Mouse (Mus musculus): ENCODE results near the gene Cyb5r1. TPM values are rescaled to one million over a fixed set of nuclear protein-coding genes. Genes with fewer than 3 reads are reported as not detected.
A peak's percentile ranks its signal among the peaks of the same experiment; 100 is the strongest.

Cyb5r1 gene
- polyA plus RNA-seq (2011; ENCODE audit: insufficient read depth, insufficient read length, low replicate concordance, missing spikeins) = 17.6 and 40.8 TPM in 2 replicates

DNA sequence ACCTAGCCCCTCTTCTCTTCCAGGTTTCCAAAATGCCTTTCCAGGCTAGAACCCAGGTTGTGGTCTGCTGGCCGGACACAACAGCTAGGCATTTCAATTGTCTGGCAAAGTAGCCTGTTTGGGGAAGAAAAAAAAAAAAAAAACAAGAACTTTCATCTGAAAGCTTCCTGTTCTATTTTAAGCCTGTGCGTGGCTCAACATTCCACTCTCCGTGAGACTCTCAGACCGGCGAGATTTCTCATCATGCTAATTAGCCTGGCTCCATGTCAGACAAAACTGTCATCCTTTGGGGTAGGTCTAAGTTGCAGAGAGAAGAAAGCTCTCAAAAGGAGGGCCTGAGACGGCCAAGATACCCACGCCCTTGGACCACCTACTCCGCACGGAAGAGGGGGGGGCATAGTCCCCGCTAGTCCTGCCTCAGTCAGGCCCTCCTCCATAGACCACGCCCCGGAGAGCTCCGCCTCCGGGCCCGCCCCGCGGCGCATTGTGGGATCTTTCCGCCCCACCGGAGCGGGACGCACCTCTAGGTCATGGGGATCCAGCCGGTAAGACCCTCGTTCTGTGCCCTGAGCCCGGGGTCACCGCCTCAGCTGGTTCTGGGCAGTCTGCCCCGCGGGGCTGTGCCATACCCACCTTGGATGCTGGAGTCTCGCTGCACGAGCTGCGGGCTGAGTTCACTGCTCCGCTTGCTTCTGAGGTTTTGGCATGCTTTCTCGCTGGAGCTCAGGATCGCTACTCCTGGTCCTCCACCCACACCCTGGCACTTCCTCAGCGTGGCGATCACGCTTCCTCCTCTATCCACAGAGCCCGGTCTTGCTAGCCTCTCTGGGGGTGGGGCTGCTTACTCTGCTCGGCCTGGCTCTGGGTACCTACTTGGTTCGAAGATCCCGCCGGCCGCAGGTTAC lies at the start of gene Cyb5r1:
Gene Cyb5r1, plus strand, starts transcription at position 51 of the 905 bp plus-strand sequence.
- under 1% methylated on average over 43 of the region's 43 CpGs for WGBS
- TF ChIP-seq CTCF (IDR thresholded peaks at IDR 0.05; ENCODE audit: control insufficient read depth, insufficient read depth, low read length) = no peak; the same call in 1 of the 2 replicates
- TF ChIP-seq POLR2A (IDR thresholded peaks at IDR 0.05; ENCODE audit: borderline replicate concordance, control insufficient read depth, low read depth, low read length) = peak; percentile 38; the same call in 1 of the 2 replicates
- peak within 1 kb of the TSS; percentile 96 for H3K27ac ChIP-seq (ENCODE audit: control insufficient read depth, insufficient read depth, low read depth, low read length, poor library complexity)
- peak within 1 kb of the TSS; percentile 99 for H3K4me3 ChIP-seq (replicated peaks; ENCODE audit: control insufficient read depth, low read depth, low read length)
- no peaks in the 10 kb centered on the region; the same call in 1 of the 2 replicates for H3K4me1 ChIP-seq (ENCODE audit: control insufficient read depth, insufficient read depth, low read length)

DNA sequence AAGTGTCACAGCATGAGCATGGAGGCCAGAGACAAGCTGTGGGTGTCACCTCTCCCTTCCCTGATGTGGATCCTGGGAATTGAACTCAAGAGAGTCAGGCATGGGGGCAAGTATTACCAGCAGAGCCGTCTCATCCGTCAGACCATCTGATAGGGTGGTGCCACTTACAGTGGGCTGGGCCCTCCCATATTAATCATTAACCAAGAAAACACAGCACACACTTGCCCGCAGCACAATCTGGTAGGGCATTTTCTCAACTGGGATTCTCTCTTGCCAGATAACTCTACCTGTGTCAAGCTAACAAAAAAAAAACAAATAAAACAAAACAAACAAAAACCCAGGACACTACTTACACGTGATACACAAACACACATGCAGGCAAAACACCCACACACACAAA lies 47.9 kb upstream of the Cyb5r1 start:
- H3K27ac ChIP-seq (ENCODE audit: control insufficient read depth, insufficient read depth, low read depth, low read length, poor library complexity) = no peak overlapping the region
- TF ChIP-seq POLR2A (IDR thresholded peaks at IDR 0.05; ENCODE audit: borderline replicate concordance, control insufficient read depth, low read depth, low read length) (no peak), CTCF (IDR thresholded peaks at IDR 0.05; ENCODE audit: control insufficient read depth, insufficient read depth, low read length) (no peak)
- H3K4me1 ChIP-seq (ENCODE audit: control insufficient read depth, insufficient read depth, low read length) = peaks cover 2% of the 10 kb centered on the region; the same call in 1 of the 2 replicates
- WGBS = 81% methylated on average over 4 of the region's 4 CpGs
- no peak overlapping the region for H3K4me3 ChIP-seq (replicated peaks; ENCODE audit: control insufficient read depth, low read depth, low read length)

DNA sequence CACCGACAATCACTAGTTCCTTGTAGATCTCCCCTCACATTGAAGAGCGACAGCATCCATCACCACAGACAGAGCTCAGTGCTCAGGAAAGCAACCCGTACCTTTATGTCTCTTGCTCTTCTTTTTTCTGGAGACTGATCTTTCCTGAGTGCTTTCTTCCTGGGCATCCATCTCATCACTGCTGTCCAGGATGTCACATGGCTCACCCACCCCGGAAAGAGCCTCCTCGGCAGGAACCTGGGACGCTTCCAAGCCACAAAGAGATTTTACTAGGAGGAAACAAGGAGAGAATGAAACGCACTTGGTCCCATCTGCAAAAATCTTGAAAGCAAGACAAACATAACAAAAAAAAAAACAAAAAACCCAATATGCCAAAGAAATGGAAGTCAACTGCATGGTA lies 44.7 kb upstream of the Cyb5r1 start:
- TF ChIP-seq POLR2A (IDR thresholded peaks at IDR 0.05; ENCODE audit: borderline replicate concordance, control insufficient read depth, low read depth, low read length) (no peak), CTCF (IDR thresholded peaks at IDR 0.05; ENCODE audit: control insufficient read depth, insufficient read depth, low read length) (no peak)
- H3K4me1 ChIP-seq (ENCODE audit: control insufficient read depth, insufficient read depth, low read length) = peaks cover 2% of the 10 kb centered on the region; the same call in 1 of the 2 replicates
- 41% methylated on average over 7 of the region's 7 CpGs for WGBS
- no peak overlapping the region for H3K4me3 ChIP-seq (replicated peaks; ENCODE audit: control insufficient read depth, low read depth, low read length)
- no peak overlapping the region for H3K27ac ChIP-seq (ENCODE audit: control insufficient read depth, insufficient read depth, low read depth, low read length, poor library complexity)

DNA sequence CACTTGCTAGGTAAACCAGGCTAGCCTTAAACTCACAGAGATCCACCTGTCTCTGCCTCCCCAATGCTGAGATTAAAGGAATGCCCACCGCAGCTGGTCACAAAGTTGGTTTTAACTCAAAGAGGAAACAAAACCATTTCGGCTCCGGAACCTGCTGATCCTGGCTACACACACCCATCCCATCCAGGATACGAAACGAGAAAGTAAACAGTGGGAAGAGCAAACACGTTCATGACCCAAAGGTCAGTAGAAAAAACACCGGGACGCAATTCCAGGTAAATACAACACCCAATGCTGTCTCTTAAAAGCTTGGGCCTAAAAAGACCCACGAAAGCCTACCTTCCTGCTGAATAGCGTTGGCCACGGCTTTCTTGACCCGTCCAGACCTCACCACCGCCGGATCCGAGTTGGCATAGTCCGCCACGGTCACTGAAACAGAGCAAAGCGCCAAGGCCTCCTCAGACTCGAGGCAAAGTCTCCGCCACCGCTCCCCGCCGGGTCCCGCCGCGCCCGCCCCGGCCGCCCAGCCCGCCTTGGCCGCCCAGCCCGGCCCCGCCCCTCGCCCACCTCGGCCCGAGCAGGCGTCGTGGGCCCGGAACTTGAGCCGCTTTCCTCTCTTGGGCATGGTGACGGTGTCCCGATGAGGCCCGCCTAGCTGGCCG lies 44.0 kb upstream of the Cyb5r1 start:
- H3K4me1 ChIP-seq (ENCODE audit: control insufficient read depth, insufficient read depth, low read length) = peaks cover 2% of the 10 kb centered on the region; the same call in 1 of the 2 replicates
- WGBS = under 1% methylated on average over 32 of the region's 44 CpGs
- no peak for TF ChIP-seq CTCF (IDR thresholded peaks at IDR 0.05; ENCODE audit: control insufficient read depth, insufficient read depth, low read length)
- no peak for TF ChIP-seq POLR2A (IDR thresholded peaks at IDR 0.05; ENCODE audit: borderline replicate concordance, control insufficient read depth, low read depth, low read length)
- peak overlapping the region; percentile 99 for H3K4me3 ChIP-seq (replicated peaks; ENCODE audit: control insufficient read depth, low read depth, low read length)
- H3K27ac ChIP-seq (ENCODE audit: control insufficient read depth, insufficient read depth, low read depth, low read length, poor library complexity) = peak overlapping the region; percentile 94

DNA sequence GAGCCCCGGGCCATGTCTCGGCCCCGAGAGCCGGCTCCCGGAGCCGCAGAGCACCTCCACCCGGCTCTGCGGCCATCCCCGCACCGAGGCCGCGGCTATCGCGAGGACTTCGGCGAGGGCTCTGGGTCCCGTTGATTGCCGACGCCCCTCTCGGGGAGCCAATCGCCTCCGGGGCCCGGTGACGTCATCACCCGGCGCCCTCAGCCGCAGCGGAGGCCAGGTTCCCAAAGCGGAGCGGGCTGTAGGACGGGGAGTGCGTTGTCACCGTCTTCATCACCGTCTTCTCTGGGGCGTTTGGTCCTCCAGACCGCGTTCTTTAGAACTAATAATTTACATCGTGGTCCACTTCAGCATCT lies 43.5 kb upstream of the Cyb5r1 start, which contains the start of gene Tmem183a:
Gene Tmem183a, minus strand, starts transcription at position 123 of the 356 bp plus-strand sequence.
- Histone ChIP-seq H3K4me3 (replicated peaks; ENCODE audit: control insufficient read depth, low read depth, low read length) (peak within 1 kb of the TSS; percentile 99), H3K4me1 (ENCODE audit: control insufficient read depth, insufficient read depth, low read length) (peaks cover 2% of the 10 kb centered on the region; the same call in 1 of the 2 replicates), H3K27ac (ENCODE audit: control insufficient read depth, insufficient read depth, low read depth, low read length, poor library complexity) (peak within 1 kb of the TSS; percentile 94)
- WGBS = under 1% methylated on average over 38 of the region's 38 CpGs
- TF ChIP-seq POLR2A (IDR thresholded peaks at IDR 0.05; ENCODE audit: borderline replicate concordance, control insufficient read depth, low read depth, low read length) (peak; percentile 96), CTCF (IDR thresholded peaks at IDR 0.05; ENCODE audit: control insufficient read depth, insufficient read depth, low read length) (no peak)

DNA sequence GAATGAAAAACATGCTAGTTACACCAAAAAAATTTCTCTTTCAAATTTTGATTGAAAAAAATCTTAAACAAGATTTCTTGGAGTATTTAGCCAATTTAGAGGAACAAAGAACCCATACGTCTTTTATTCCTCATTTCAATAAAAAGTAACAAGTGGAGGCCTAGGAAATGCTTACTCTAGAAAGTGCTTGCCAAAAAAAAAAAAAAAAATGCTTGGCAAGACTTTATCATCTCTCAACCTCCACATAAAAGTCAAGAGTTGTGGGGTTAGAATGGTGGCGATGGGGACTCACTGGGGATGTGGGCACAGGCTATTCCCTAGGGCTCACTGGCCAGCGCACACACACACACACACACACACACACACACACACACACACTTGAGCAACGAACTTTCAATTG lies 42.2 kb upstream of the Cyb5r1 start:
- 64% methylated on average over 4 of the region's 4 CpGs for WGBS

DNA sequence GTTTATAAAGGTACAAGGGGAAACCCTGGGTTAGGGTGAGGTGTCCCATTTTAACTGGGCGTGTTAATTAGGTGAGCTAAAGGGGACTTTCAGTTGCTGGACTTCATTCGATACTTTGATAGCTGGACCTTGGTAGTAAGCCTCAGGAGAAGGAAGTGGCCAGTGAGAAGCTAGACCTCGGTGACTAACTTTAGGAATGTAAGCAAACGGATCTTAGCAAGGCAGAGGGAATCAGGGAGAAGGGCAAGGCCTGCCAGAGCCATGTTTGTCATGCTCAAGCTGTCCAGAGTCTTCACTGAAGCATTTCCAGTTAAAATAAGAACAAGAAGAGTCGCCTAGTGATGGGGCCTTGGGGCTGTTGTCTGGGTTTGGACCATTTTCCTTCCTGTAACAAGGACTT lies 39.9 kb upstream of the Cyb5r1 start:
- H3K4me3 ChIP-seq (replicated peaks; ENCODE audit: control insufficient read depth, low read depth, low read length) = no peak overlapping the region
- TF ChIP-seq CTCF (IDR thresholded peaks at IDR 0.05; ENCODE audit: control insufficient read depth, insufficient read depth, low read length) = no peak
- no peak for TF ChIP-seq POLR2A (IDR thresholded peaks at IDR 0.05; ENCODE audit: borderline replicate concordance, control insufficient read depth, low read depth, low read length)
- no peak overlapping the region for H3K27ac ChIP-seq (ENCODE audit: control insufficient read depth, insufficient read depth, low read depth, low read length, poor library complexity)
- WGBS = 60% methylated on average over 5 of the region's 5 CpGs
- peaks cover 2% of the 10 kb centered on the region; the same call in 1 of the 2 replicates for H3K4me1 ChIP-seq (ENCODE audit: control insufficient read depth, insufficient read depth, low read length)

More for the DNA sequence above, 42.2 kb upstream of the Cyb5r1 start:
- no peak overlapping the region for H3K4me3 ChIP-seq (replicated peaks; ENCODE audit: control insufficient read depth, low read depth, low read length)
- TF ChIP-seq POLR2A (IDR thresholded peaks at IDR 0.05; ENCODE audit: borderline replicate concordance, control insufficient read depth, low read depth, low read length) (no peak), CTCF (IDR thresholded peaks at IDR 0.05; ENCODE audit: control insufficient read depth, insufficient read depth, low read length) (no peak)
- peaks cover 2% of the 10 kb centered on the region; the same call in 1 of the 2 replicates for H3K4me1 ChIP-seq (ENCODE audit: control insufficient read depth, insufficient read depth, low read length)
- no peak overlapping the region for H3K27ac ChIP-seq (ENCODE audit: control insufficient read depth, insufficient read depth, low read depth, low read length, poor library complexity)
